32 mouse cellular contexts compared by ENCODE assay signal in genomic region chr4:40586045-40586444, GRCm38 (mm10).
"Had no signal": no experiment of that assay in that cellular context is flagged by ENCODE, and none has a peak within 500 bp of the region (broad histone marks: within the 10 kb centered on the region; RNA-seq: fewer than 3 reads in every experiment).

No protein-coding gene starts in this region.

- ATAC-seq: liver, embryonic 12.5 days; liver, postnatal 0 days; lung, postnatal 0 days; midbrain, embryonic 13.5 days; midbrain, embryonic 15.5 days; midbrain, embryonic 16.5 days had no signal

- H3K9ac ChIP-seq: limb, embryonic 12.5 days; limb, embryonic 13.5 days; limb, embryonic 15.5 days; liver, embryonic 12.5 days; liver, embryonic 13.5 days; liver, embryonic 14.5 days; liver, embryonic 15.5 days; liver, postnatal 0 days; lung, embryonic 14.5 days; lung, embryonic 15.5 days; midbrain, embryonic 12.5 days; midbrain, embryonic 13.5 days; midbrain, embryonic 15.5 days had no signal

- H3K4me3 ChIP-seq: left cerebral cortex, adult 2 months; limb, embryonic 10.5 days; limb, embryonic 12.5 days; limb, embryonic 13.5 days; limb, embryonic 15.5 days; liver, embryonic 12.5 days; liver, embryonic 13.5 days; liver, embryonic 15.5 days; lung, embryonic 15.5 days; megakaryocyte, embryonic 14.5 days; midbrain, embryonic 10.5 days; midbrain, embryonic 12.5 days; midbrain, embryonic 13.5 days; midbrain, embryonic 15.5 days; myocyte had no signal

- H3K27ac ChIP-seq: left cerebral cortex, adult 2 months; limb, embryonic 10.5 days; limb, embryonic 12.5 days; limb, embryonic 13.5 days; limb, embryonic 15.5 days; liver, embryonic 12.5 days; liver, embryonic 13.5 days; liver, embryonic 14.5 days; liver, embryonic 15.5 days; lung, embryonic 15.5 days; macrophage; midbrain, embryonic 10.5 days; midbrain, embryonic 12.5 days; midbrain, embryonic 13.5 days; midbrain, embryonic 15.5 days had no signal

- H3K9me3 ChIP-seq: limb, embryonic 10.5 days; limb, embryonic 12.5 days; limb, embryonic 13.5 days; limb, embryonic 15.5 days; liver, embryonic 12.5 days; liver, embryonic 13.5 days; liver, embryonic 15.5 days; lung, embryonic 15.5 days; megakaryocyte, embryonic 14.5 days; midbrain, embryonic 10.5 days; midbrain, embryonic 12.5 days; midbrain, embryonic 13.5 days; midbrain, embryonic 15.5 days had no signal

- H3K4me1 ChIP-seq: limb, embryonic 10.5 days; limb, embryonic 12.5 days; limb, embryonic 13.5 days; liver, embryonic 12.5 days; liver, embryonic 13.5 days; liver, embryonic 15.5 days; lung, embryonic 15.5 days; megakaryocyte, embryonic 14.5 days; midbrain, embryonic 10.5 days; midbrain, embryonic 12.5 days; midbrain, embryonic 13.5 days; midbrain, embryonic 15.5 days had no signal

- H3K4me2 ChIP-seq: limb, embryonic 12.5 days; limb, embryonic 13.5 days; limb, embryonic 15.5 days; liver, embryonic 11.5 days; liver, embryonic 12.5 days; liver, embryonic 13.5 days; liver, embryonic 15.5 days; lung, embryonic 14.5 days; lung, embryonic 15.5 days; midbrain, embryonic 11.5 days; midbrain, embryonic 12.5 days; midbrain, embryonic 13.5 days; midbrain, embryonic 15.5 days had no signal

- H3K36me3 ChIP-seq: limb, embryonic 10.5 days; limb, embryonic 12.5 days; limb, embryonic 13.5 days; limb, embryonic 15.5 days; liver, embryonic 12.5 days; liver, embryonic 13.5 days; liver, embryonic 15.5 days; lung, embryonic 15.5 days; midbrain, embryonic 10.5 days; midbrain, embryonic 12.5 days; midbrain, embryonic 13.5 days; midbrain, embryonic 15.5 days had no signal

- DNase-seq: left cerebral cortex, postnatal 4 days; liver; liver, embryonic 13.5 days; liver, postnatal 0 days; lung, adult 18-20 months; lung, adult 2 months; lung, embryonic 14.5 days; lung, postnatal 10 days; lung, postnatal 14 days; lung, postnatal 36 days; lung, postnatal 4 days; midbrain, embryonic 14.5 days had no signal

- H3K27me3 ChIP-seq: limb, embryonic 12.5 days; limb, embryonic 13.5 days; limb, embryonic 15.5 days; liver, embryonic 12.5 days; liver, embryonic 13.5 days; liver, embryonic 15.5 days; lung, embryonic 15.5 days; megakaryocyte, embryonic 14.5 days; midbrain, embryonic 12.5 days; midbrain, embryonic 13.5 days; midbrain, embryonic 15.5 days had no signal
